Mouse (Mus musculus) lung, adult 18-20 months (tissue): ENCODE results near the gene Jdp2.

Experiments
- DNase-seq, 2 experiments: peaks; one replicate each; pipeline ENCODE4 v3.0.0; 2022; ENCODE audit warnings: mixed read lengths in 2 of 2

Jdp2 gene

GRCm38 (mm10) chr12:85598611-85599477 is at the start of gene Jdp2:
Jdp2 (plus strand) TSS chr12:85599027.
- peak; percentile 97 to 98 for DNase-seq

DNA sequence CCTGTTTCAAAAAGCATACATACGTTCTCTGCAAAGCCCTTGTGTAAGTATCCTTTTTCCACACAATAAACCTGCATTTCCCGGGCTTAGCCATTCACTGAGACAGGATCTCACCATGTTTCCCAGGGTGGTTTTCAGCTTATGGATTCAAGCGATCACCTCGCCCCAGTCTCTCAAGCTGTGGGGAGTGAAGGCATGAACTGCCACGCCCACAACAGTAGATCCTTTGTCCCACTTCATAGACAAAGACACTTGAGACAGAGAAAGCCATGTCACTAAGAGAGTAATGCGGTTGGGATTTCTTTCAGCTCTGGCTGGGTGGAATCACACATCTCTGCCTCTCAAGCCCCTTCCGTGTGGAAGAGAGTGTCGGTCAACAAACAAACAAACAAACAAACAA is 49.2 kb upstream of the Jdp2 start:
- no peak for DNase-seq

- no peak for DNase-seq
Observed at GRCm38 (mm10) chr12:85550435-85550834, 48.4 kb upstream of the Jdp2 start.

- no peak for DNase-seq
Observed at GRCm38 (mm10) chr12:85559299-85559698, 39.5 kb upstream of the Jdp2 start.

DNA sequence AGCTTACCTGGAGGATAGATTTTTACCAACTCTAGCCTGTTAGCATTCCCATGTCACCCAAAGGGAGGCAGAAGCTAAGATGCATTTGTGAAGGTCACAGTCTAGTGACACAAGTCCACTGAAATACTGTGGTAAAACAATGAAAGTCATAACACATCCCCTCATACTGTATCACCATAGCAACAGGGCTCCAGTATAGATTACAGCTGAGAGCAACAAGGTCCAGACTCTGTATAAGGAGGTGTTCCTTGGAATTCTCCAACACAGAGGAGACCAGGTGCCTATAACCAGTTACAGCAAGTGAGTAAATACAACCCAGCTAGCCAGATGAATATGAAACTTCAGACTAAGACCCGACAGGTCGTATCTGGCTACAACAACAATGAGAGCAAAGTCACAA is 33.4 kb upstream of the Jdp2 start:
- DNase-seq, result no peak

GRCm38 (mm10) chr12:85568298-85568697 is 30.5 kb upstream of the Jdp2 start:
- DNase-seq, result no peak

- peak; percentile 66 to 74 for DNase-seq
Observed at GRCm38 (mm10) chr12:85569393-85570157, 29.3 kb upstream of the Jdp2 start.

DNA sequence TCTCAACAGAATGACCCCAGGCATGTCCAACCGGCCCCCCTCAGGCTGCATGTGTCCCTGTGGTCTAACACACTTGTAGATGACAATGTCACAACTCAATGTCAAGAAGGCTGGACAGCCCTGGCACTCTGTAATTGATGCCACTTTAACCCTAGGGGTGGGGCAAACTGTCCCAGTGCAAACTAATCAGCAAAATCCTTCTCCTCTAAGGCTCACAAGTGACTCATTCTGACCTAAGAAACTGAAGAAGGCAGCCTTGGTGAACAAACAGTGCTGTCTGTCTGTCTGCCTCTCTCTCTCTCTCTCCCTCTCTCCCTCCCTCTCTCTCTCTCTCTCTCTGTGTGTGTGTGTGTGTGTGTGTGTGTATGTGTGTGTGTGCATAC is 28.7 kb upstream of the Jdp2 start:
- DNase-seq, result no peak

GRCm38 (mm10) chr12:85571312-85571711 is 27.5 kb upstream of the Jdp2 start:
- peak; percentile 49 to 55 for DNase-seq

- DNase-seq, result peak; percentile 93 to 95
Observed at GRCm38 (mm10) chr12:85572047-85572475, 26.8 kb upstream of the Jdp2 start.

DNA sequence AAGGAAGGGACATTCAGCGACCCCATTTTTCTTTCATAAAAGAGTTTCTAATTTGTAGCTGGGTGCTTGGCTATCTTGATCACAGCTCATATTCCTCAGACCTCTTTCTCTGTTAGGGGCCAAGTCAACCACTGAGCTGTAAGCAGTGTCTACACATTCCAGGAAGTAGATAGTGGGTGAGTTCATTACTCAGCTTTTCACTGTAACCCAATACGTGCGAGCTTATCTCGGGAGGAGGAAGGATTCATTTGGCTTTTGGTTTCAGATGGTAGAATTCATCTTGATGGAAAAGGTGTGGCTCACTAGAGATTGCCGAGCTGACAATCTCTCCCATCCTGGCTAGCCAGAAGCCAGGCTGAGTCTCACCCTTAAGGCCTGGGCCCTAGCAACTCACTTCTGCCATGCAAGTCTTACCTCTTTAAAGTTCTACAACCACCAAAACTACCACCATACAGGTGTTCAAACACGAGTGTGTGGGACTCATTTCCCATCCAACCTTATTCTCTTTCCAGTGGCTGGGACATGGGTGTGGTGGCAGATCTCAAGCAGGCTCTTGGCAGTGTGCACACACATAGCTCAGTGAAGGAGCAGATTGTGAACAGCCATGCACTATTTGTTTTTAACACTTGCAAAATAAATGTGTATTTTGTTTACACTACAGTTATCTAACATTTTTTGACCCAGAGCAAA is 23.9 kb upstream of the Jdp2 start:
- DNase-seq, result peak; percentile 48 to 61

DNA sequence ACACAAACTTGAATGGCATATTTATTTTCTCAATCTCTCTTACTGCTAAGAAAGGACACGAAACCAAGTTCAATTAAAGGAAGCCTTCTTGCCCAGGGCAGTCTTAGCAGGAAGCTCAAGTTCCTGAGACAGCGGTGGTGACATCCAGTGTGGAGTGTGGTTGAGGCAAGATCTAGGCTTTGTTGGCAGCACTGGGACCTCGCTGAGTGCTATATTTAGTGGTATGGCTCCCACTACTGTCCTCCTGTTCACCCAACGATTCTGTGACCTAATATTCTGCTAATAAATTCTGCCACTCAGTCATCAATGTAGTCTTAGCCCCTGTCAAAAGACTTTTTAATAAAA is 23.4 kb upstream of the Jdp2 start:
- no peak for DNase-seq

DNA sequence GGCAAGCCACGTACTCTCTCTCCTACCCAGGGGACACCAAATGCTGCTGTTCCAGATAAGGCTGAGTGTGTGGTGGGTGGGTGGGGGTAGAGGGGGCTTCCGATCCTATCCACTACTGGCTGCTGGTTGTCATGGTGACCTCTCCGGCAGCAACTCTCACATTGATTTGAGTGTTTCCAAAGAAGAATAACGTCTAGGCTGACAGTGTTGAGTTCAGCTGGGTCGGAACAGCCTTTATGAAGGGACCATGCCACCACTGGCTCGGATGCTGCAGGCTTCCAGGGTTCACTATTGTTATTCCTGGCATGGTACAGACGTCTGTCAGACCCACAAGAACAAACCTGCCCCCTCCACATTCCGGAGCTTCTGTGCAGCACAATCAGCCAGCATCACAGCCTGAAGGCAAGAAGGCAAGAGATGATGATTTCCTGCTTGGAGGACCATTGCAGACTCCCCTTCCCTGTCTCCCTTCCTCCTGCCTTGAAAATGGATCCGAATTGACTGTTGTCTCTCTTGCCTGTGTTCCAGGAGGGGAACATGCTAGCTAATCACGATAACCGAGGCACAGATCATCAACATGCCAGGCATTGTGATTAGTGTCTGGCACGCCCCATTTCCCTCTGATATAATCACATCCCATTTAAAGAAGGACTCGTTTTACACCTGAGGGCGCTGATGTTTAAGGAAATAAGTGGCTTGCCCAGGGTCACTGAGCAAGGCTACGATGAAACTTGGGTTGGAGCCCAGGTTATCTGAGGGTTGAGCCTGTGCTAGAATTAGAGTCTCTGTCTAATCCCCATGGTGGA is 17.4 kb upstream of the Jdp2 start:
- DNase-seq, result no peak

DNA sequence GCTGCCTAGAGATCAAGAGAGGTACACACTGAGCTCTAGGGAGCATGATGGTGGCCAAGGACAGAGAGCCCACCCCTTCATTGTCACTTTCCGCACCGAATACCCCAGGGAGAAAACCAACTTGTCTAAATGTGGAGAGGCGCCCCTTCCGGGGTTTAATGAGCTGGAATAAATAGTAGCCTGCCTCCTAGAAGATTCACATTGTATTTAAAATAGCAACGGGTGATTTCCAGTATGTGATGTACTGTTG is 16.8 kb upstream of the Jdp2 start:
- no peak for DNase-seq

DNA sequence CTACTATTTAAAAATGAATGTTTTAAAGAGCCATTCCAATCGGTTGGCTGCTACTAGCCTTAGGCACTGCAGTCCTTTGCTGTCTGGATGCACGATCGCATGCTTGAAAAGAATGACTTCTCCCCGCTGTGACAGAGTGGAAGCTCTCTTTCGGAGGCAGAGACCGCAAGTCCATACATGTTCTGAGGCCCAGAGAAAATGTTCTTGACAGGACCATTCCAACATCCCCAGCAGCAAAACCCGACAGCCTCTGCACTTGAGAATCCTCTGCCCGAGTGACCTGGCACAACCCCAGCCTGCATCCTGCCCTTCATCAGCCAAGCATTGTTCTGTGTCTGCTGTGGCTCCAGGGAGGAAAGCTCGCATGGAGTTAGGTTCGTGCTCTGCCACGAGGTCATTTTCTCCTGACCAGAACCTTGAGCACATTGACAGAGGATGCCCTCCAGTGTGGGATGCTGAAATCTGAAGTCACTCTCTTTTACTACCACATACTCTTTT is 13.0 kb upstream of the Jdp2 start:
- peak in 1 of 2 experiments; percentile 56 for DNase-seq

DNA sequence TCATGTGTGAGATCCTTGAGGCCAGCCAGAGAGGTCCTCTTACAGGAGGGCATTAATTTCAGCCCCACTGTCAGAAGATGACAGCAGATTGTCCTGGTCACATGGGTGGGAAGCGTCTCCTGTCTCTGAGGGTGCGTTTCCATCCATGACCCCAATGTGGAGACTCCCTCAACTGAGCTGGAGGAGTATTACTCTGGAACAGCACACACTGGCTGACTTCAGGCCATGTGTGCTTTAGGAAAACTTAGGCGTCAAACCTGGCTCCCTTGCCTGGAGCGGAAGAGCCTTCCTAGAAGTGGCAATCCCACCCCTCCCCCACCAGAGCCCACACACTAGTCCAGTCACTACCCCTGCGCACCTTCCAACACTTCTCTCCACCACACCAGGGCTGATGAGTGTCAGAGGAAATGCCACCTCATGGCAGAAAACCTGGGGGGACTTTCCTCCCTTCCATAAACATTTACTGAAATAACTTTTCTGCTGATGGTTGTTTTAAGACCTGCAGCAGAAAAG is 8.9 kb upstream of the Jdp2 start:
- DNase-seq, result no peak

DNA sequence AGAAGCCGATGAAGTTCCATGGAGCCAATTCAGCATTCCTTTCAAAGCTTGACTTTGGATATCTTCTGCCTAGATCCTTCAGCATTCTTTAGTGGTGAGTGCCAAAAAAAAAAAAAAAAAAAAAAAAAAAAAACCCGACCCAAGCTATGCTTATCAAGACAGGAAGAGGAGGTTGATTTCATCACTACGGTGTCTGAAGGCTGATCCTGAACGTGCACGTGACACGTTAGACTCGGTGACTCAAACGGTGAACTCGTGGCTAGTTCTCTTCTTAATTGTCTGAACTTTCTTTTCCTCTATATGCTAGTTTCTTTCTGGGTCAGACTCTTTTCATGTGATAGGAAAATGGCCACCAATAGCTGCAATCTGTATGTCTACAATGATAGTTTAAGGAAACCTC is 5.9 kb upstream of the Jdp2 start:
- peak in 1 of 2 experiments; percentile 49 for DNase-seq

DNA sequence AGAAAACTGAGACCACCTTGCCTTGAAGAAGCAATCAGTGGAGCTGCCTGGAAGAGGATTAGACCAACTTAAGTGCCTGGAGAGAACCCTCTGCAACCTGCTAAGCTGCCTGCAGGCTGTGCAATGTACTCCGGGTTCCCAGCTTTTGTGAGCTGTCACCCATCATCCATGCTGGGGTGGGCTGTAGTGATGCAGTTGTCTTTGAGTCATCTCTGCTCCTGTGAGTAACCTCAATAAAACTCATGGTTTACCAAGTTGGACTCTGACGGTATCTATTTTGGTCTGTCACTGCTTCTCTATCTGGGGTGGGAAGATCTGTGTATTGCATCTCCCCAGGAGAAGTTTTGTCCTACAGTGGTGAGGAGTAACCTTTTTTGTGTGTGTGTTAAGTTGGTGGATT is 4.4 kb upstream of the Jdp2 start:
- DNase-seq, result no peak

DNA sequence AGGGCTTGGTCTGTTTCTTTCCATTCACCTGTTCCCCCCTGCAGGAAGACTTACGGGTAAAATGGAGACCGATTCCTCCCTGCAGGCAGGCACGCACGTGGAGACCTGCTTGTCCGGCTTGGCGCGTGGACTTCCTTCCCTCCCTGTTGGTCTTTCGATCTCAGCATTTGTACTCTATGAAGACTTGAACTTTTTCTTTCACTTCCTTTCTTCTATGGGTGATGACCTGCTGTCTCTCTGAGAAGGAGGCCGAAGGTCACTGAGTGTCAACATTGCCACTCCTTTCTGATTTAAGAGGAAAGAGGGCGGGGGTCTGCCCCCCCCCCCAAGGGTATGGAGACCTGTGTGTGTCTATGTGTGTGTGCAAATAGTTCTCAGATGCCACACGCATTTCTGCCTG is 774 bp upstream of the Jdp2 start:
- DNase-seq, result peak in 1 of 2 experiments; percentile 39

- peak; percentile 55 to 60 for DNase-seq
Observed at GRCm38 (mm10) chr12:85599478-85600152, 788 bp downstream of the Jdp2 start.

DNA sequence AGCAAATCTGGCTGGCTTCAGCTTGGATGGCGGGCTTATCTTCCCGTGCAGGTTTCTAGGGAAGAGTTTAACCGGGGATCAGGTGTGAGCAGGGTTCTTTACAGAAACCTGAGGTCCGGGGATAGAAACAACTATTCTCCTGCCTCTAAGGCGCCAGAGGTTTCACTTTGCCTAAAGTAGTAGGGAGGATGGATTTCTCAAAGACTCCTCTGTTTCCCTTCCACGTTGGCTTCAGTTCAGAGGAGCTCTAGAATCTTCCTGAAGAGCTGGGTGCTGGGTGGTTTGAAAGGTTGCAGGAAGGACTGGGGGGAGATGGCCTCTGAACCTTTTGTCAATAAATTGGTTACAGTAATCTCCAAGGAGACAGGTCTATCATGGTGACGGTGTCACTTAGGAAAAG is 1.8 kb downstream of the Jdp2 start:
- no peak for DNase-seq

- no peak for DNase-seq
Observed at GRCm38 (mm10) chr12:85601531-85601930, 2.7 kb downstream of the Jdp2 start.
